ENCODE assay signal across 9 mouse cellular contexts in genomic region chr1:136076086-136076485, GRCm38 (mm10). TPM values are rescaled to one million over a fixed set of nuclear protein-coding genes. Genes with fewer than 3 reads are reported as not detected.
DNase-seq lines count a peak whose midpoint lies in the region; ATAC-seq and TF ChIP-seq lines count a peak whose summit lies in the region.
"Had no signal": no experiment of that assay in that cellular context is flagged by ENCODE, and none has a peak within 500 bp of the region (broad histone marks: within the 10 kb centered on the region; RNA-seq: fewer than 3 reads in every experiment).

No protein-coding gene starts in this region.

- WGBS in bone marrow, adult 2 months, result 2% methylated on average over 3 of the region's 3 CpGs
- WGBS in liver, adult 2 months, result 5% methylated on average over 3 of the region's 3 CpGs
- 2% methylated on average over 3 of the region's 3 CpGs for WGBS in small intestine, adult 2 months
- WGBS in forebrain, embryonic 16.5 days, result 11% methylated on average over 3 of the region's 3 CpGs

- TF ChIP-seq POLR2A in bone marrow, adult 2 months (IDR thresholded peaks at IDR 0.05; ENCODE audit: borderline replicate concordance, control insufficient read depth, low read depth, low read length), result no peak
- TF ChIP-seq POLR2A in liver, adult 2 months (IDR thresholded peaks at IDR 0.05; ENCODE audit: extremely low read depth, insufficient read depth, low read length), result no peak
- no peak for TF ChIP-seq POLR2A in small intestine, adult 2 months (IDR thresholded peaks at IDR 0.05; ENCODE audit: low read depth, low read length)

- H3K36me3 ChIP-seq in G1E (replicated peaks), result no peaks in the 10 kb centered on the region
- H3K36me3 ChIP-seq in liver, adult 2 months (ENCODE audit: control insufficient read depth, insufficient read depth, low read length), result no peaks in the 10 kb centered on the region
- no peaks in the 10 kb centered on the region for H3K36me3 ChIP-seq in small intestine, adult 2 months (ENCODE audit: control insufficient read depth, insufficient read depth, low read length)
- no peaks in the 10 kb centered on the region for H3K36me3 ChIP-seq in forebrain, embryonic 16.5 days (ENCODE audit: control insufficient read depth, insufficient read depth)

- no peaks in the 10 kb centered on the region for H3K79me2 ChIP-seq in liver, adult 2 months (ENCODE audit: control insufficient read depth, insufficient read depth, low read length)

- H3K4me3 ChIP-seq in G1E (ENCODE audit: low read depth, low read length), result no peak overlapping the region
- no peak overlapping the region for H3K4me3 ChIP-seq in bone marrow, adult 2 months (replicated peaks; ENCODE audit: control insufficient read depth, low read depth, low read length)
- H3K4me3 ChIP-seq in liver, adult 2 months (ENCODE audit: insufficient read depth, low read depth, low read length), result no peak overlapping the region
- H3K4me3 ChIP-seq in small intestine, adult 2 months (ENCODE audit: low read depth, low read length), result no peak overlapping the region
- H3K4me3 ChIP-seq in forebrain, embryonic 16.5 days (replicated peaks; ENCODE audit: low read length), result no peak overlapping the region

- H3K4me2 ChIP-seq in forebrain, embryonic 16.5 days (ENCODE audit: low read length), result no peak overlapping the region

- no peak overlapping the region for H3K27ac ChIP-seq in bone marrow, adult 2 months (ENCODE audit: control insufficient read depth, insufficient read depth, low read depth, low read length, poor library complexity)
- no peak overlapping the region for H3K27ac ChIP-seq in liver, adult 2 months (replicated peaks; ENCODE audit: insufficient read depth, low read depth, low read length)
- no peak overlapping the region for H3K27ac ChIP-seq in small intestine, adult 2 months (ENCODE audit: insufficient read depth, low read depth, low read length)
- no peak overlapping the region for H3K27ac ChIP-seq in forebrain, embryonic 16.5 days (ENCODE audit: low read length)

- intact Hi-C loops in left cerebral cortex, postnatal 14 days (cut with DNase I), result no loop called here
- intact Hi-C loops in left cerebral cortex, postnatal 36 days (cut with DNase I), result loop anchor here (2.0 kb wide), 1 partner anchor 25 kb away; the partner anchor contains the start of gene Ascl5

- ATAC-seq in G1E (ENCODE audit: extremely low read depth, insufficient number of reproducible peaks, low FRiP score, poor library complexity, severe bottlenecking), result peak; percentile 57
- ATAC-seq in erythroblast, adult 5-6 weeks (replicated peaks; ENCODE audit: low FRiP score, poor library complexity, severe bottlenecking), result peak; percentile 65
- no peak; the same call in 1 of the 2 replicates for ATAC-seq in forebrain, embryonic 16.5 days

- TF ChIP-seq CTCF in G1E (IDR thresholded peaks at IDR 0.05; ENCODE audit: low read depth, low read length), result peak; percentile 88
- peak; percentile 66 for TF ChIP-seq CTCF in bone marrow, adult 2 months (IDR thresholded peaks at IDR 0.05; ENCODE audit: control insufficient read depth, insufficient read depth, low read length)
- peak; percentile 90 for TF ChIP-seq CTCF in liver, adult 2 months (IDR thresholded peaks at IDR 0.05; ENCODE audit: low read depth, low read length)
- TF ChIP-seq CTCF in small intestine, adult 2 months (IDR thresholded peaks at IDR 0.05; ENCODE audit: extremely low read depth, insufficient read length, insufficient replicate concordance, low read depth, low read length), result peak; percentile 75; the same call in 1 of the 2 replicates

- H3K9me3 ChIP-seq in G1E (replicated peaks), result no peaks in the 10 kb centered on the region
- H3K9me3 ChIP-seq in forebrain, embryonic 16.5 days (ENCODE audit: control insufficient read depth, low read length), result no peaks in the 10 kb centered on the region

- DNase-seq in left cerebral cortex, postnatal 14 days (ENCODE audit: low spot score in 2 of 2), result peak; percentile 42 to 51
- DNase-seq in left cerebral cortex, postnatal 36 days (ENCODE audit: low spot score in 2 of 2), result no peak
- DNase-seq in G1E (ENCODE audit: low spot score), result peak; percentile 55
- DNase-seq in liver, adult 2 months (ENCODE audit: extremely low read depth, low read depth, low spot score), result peak; percentile 45

- H3K27me3 ChIP-seq in G1E (ENCODE audit: insufficient read depth, low read length), result peaks cover 67% of the 10 kb centered on the region
- no peaks in the 10 kb centered on the region for H3K27me3 ChIP-seq in liver, adult 2 months (ENCODE audit: control insufficient read depth, insufficient read depth, low read length)
- no peaks in the 10 kb centered on the region for H3K27me3 ChIP-seq in small intestine, adult 2 months (ENCODE audit: control insufficient read depth, insufficient read depth, low read length)
- no peaks in the 10 kb centered on the region for H3K27me3 ChIP-seq in forebrain, embryonic 16.5 days (replicated peaks; ENCODE audit: control insufficient read depth, insufficient read depth, low read length)

- peaks cover 6% of the 10 kb centered on the region; the same call in 1 of the 2 replicates for H3K4me1 ChIP-seq in G1E (ENCODE audit: insufficient read depth, low read depth, low read length)
- H3K4me1 ChIP-seq in bone marrow, adult 2 months (ENCODE audit: control insufficient read depth, insufficient read depth, low read length), result no peaks in the 10 kb centered on the region
- no peaks in the 10 kb centered on the region for H3K4me1 ChIP-seq in liver, adult 2 months (ENCODE audit: control insufficient read depth, insufficient read depth, low read length)
- H3K4me1 ChIP-seq in small intestine, adult 2 months (ENCODE audit: control insufficient read depth, insufficient read depth, insufficient read length, low read length), result no peaks in the 10 kb centered on the region
- no peaks in the 10 kb centered on the region for H3K4me1 ChIP-seq in forebrain, embryonic 16.5 days (replicated peaks; ENCODE audit: control insufficient read depth, insufficient read depth, low read length)

- H3K9ac ChIP-seq in liver, adult 2 months (ENCODE audit: low read depth, low read length), result no peak overlapping the region
- no peak overlapping the region for H3K9ac ChIP-seq in forebrain, embryonic 16.5 days (replicated peaks; ENCODE audit: low read depth, low read length)

RNA-seq across cellular contexts. Expression of gene Cacna1s, which starts 23.5 kb away (rescaled TPM):
- total RNA-seq in left cerebral cortex, postnatal 14 days (2021), result 1 to 10 TPM; 1.0 to 1.1 TPM
- 1 to 10 TPM in 1 of 2 experiments, under 1 TPM in 1; 0.81 to 2.3 TPM for total RNA-seq in left cerebral cortex, postnatal 36 days (2021)
- not detected in 2 replicates for total RNA-seq in G1E (2014; fragmentation: Nextera tagmentation)
- total RNA-seq in G1E (2017), result under 0.01 and 0.11 TPM in 2 replicates
- not detected in 2 replicates for polyA plus RNA-seq in G1E (2012)
- polyA plus RNA-seq in bone marrow, adult 2 months (2011; ENCODE audit: insufficient read depth, insufficient read length, low replicate concordance, missing spikeins), result 0.45 and 0.70 TPM in 2 replicates
- not detected in 2 replicates for total RNA-seq in erythroblast, adult 5-6 weeks (2015; ENCODE audit: low replicate concordance)
- total RNA-seq in erythroblast, adult 5-6 weeks (2017; ENCODE audit: low replicate concordance), result not detected in 2 replicates
- 0.13 and 0.65 TPM in 2 replicates for total RNA-seq in liver, adult 2 months (2014; rRNA removed)
- polyA plus RNA-seq in liver, adult 2 months (2012; rRNA removed), result not detected in 2 replicates
- polyA plus RNA-seq in small intestine, adult 2 months (2012; rRNA removed), result 2.3 and 3.4 TPM in 2 replicates
- polyA plus RNA-seq in forebrain, embryonic 16.5 days (2015; fragmentation: Nextera tagmentation; extraction: Ambion mirVana), result 0.32 and 0.54 TPM in 2 replicates

RNA-seq across cellular contexts. Expression of gene Ascl5, which starts 25.5 kb away (rescaled TPM):
- 1 to 10 TPM in 1 of 2 experiments, under 1 TPM in 1; 0.66 to 2.1 TPM for total RNA-seq in left cerebral cortex, postnatal 14 days (2021)
- total RNA-seq in left cerebral cortex, postnatal 36 days (2021), result 1 to 10 TPM; 1.6 to 3.6 TPM
- total RNA-seq in G1E (2014; fragmentation: Nextera tagmentation) (not detected in 2 replicates), G1E (2017) (not detected in 2 replicates)
- polyA plus RNA-seq in G1E (2012), result 0.25 TPM in 1 of 2 replicates, not detected in the other
- polyA plus RNA-seq in bone marrow, adult 2 months (2011; ENCODE audit: insufficient read depth, insufficient read length, low replicate concordance, missing spikeins), result not detected in 2 replicates
- not detected in 2 replicates for total RNA-seq in erythroblast, adult 5-6 weeks (2015; ENCODE audit: low replicate concordance)
- total RNA-seq in erythroblast, adult 5-6 weeks (2017; ENCODE audit: low replicate concordance), result not detected in 2 replicates
- total RNA-seq in liver, adult 2 months (2014; rRNA removed), result not detected in 2 replicates
- polyA plus RNA-seq in liver, adult 2 months (2012; rRNA removed), result not detected in 2 replicates
- polyA plus RNA-seq in small intestine, adult 2 months (2012; rRNA removed), result not detected in 2 replicates
- polyA plus RNA-seq in forebrain, embryonic 16.5 days (2015; fragmentation: Nextera tagmentation; extraction: Ambion mirVana), result not detected in 2 replicates
- polyA plus RNA-seq: heart, embryonic 14.5 days had no signal

RNA-seq across cellular contexts. Expression of gene Kif21b, which starts 55.1 kb away (rescaled TPM):
- 100 to 1,000 TPM; 180 to 201 TPM for total RNA-seq in left cerebral cortex, postnatal 14 days (2021)
- total RNA-seq in left cerebral cortex, postnatal 36 days (2021), result 10 to 100 TPM; 52.0 to 68.8 TPM
- total RNA-seq in G1E (2014; fragmentation: Nextera tagmentation), result 46.2 and 51.9 TPM in 2 replicates
- total RNA-seq in G1E (2017), result 11.3 and 13.2 TPM in 2 replicates
- polyA plus RNA-seq in G1E (2012), result 32.5 and 36.7 TPM in 2 replicates
- 22.5 and 40.5 TPM in 2 replicates for polyA plus RNA-seq in bone marrow, adult 2 months (2011; ENCODE audit: insufficient read depth, insufficient read length, low replicate concordance, missing spikeins)
- 7.7 and 12.9 TPM in 2 replicates for total RNA-seq in erythroblast, adult 5-6 weeks (2015; ENCODE audit: low replicate concordance)
- total RNA-seq in erythroblast, adult 5-6 weeks (2017; ENCODE audit: low replicate concordance), result 5.4 and 8.5 TPM in 2 replicates
- 0.74 and 0.94 TPM in 2 replicates for total RNA-seq in liver, adult 2 months (2014; rRNA removed)
- 0.82 and 1.5 TPM in 2 replicates for polyA plus RNA-seq in liver, adult 2 months (2012; rRNA removed)
- polyA plus RNA-seq in small intestine, adult 2 months (2012; rRNA removed), result 12.4 and 28.6 TPM in 2 replicates
- polyA plus RNA-seq in forebrain, embryonic 16.5 days (2015; fragmentation: Nextera tagmentation; extraction: Ambion mirVana), result 78.3 and 80.5 TPM in 2 replicates

Comparison
In these comparisons a context has a peak if more than half of its experiments do, and no peak if none do; other contexts are left out.
1. DNase-seq: peak in left cerebral cortex, postnatal 14 days (2 of 2), G1E (single experiment) and liver, adult 2 months (single experiment); none in left cerebral cortex, postnatal 36 days (0 of 2).
2. Peak in every context shown above with its lines, with median percentiles within 50 percentile points of each other: CTCF ChIP-seq.